In the genomic region with DNA sequence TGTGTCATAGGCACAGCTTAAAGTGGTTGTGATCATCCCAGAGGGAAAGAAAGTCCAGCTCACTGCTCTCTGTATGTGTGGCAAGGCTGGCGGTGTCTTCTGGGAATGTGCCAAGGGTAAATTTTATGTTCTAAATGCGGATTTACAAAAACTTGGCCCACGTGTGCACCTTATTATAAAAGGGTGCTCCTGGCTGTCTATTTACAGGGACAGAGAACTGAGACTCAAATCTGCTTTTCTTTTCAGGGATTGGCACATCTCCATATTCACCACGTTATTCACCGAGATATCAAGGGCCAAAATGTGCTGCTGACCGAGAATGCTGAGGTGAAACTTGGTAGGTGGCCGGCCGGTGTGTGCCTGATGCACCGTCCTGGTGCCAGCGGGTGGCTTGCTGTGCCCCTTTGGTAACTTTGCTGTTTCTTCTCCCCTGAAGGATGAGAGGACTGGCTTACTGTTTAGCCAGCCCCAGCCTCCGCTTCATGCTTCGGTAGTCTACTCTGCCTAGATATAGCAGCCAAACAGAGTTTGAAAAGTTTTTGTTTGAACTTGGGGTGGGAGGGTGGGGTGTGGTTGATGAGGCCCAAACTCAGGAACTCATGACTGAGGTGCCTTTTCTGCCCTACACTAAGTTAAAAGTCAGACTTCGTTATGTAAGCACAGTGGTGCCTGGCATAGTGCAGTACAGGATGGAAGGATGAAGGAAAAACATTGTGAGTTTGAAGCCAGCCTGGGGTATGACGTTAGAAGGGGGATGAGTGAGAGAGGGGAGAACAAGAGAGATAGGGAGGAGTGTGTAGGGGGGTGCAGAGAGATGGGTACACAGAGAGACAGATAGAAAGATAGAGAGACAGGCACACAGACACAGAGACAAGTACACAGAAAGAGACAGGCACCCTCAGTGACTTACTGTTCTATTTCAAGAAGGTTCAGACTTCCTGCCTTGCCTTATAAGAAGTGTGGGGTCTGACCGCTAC, we compare ENCODE assay signal across 16 mouse cellular contexts.
DNase-seq lines count a peak whose midpoint lies in the region; ATAC-seq and TF ChIP-seq lines count a peak whose summit lies in the region.
"Had no signal": no experiment of that assay in that cellular context is flagged by ENCODE, and none has a peak within 500 bp of the region (broad histone marks: within the 10 kb centered on the region; RNA-seq: fewer than 3 reads in every experiment).

No protein-coding gene starts in this region.

- H3K4me1 ChIP-seq in heart, adult 2 months (ENCODE audit: control insufficient read depth, insufficient read depth, low read length), result peaks cover 11% of the 10 kb centered on the region
- H3K4me1 ChIP-seq in heart, embryonic 11.5 days (ENCODE audit: control insufficient read depth, insufficient read depth, low read length), result no peaks in the 10 kb centered on the region; the same call in 1 of the 2 replicates
- H3K4me1 ChIP-seq in midbrain, embryonic 15.5 days, result peaks cover 10% of the 10 kb centered on the region; the same call in 1 of the 2 replicates
- H3K4me1 ChIP-seq in midbrain, embryonic 10.5 days, result 0 out of 2 replicates have a peak, but pooled peaks cover 4% of the 10 kb centered on the region
- H3K4me1 ChIP-seq in olfactory bulb, adult 2 months (ENCODE audit: control insufficient read depth, insufficient read depth, low read length), result peaks cover 16% of the 10 kb centered on the region
- H3K4me1 ChIP-seq: limb, embryonic 12.5 days had no signal

- H3K27ac ChIP-seq in heart, adult 2 months, result peak overlapping the region; percentile 64
- H3K27ac ChIP-seq in heart, embryonic 11.5 days (ENCODE audit: low read depth, low read length), result no peak overlapping the region
- H3K27ac ChIP-seq in midbrain, embryonic 15.5 days, result peak overlapping the region; percentile 38; the same call in 1 of the 2 replicates
- no peak overlapping the region for H3K27ac ChIP-seq in midbrain, embryonic 10.5 days (replicated peaks)
- peak overlapping the region; percentile 48 for H3K27ac ChIP-seq in olfactory bulb, adult 2 months (ENCODE audit: insufficient read depth, low read depth, low read length)
- H3K27ac ChIP-seq: limb, embryonic 12.5 days had no signal

- no peak overlapping the region for H3K4me3 ChIP-seq in heart, adult 2 months
- no peak overlapping the region for H3K4me3 ChIP-seq in heart, embryonic 11.5 days (ENCODE audit: low read depth, low read length)
- H3K4me3 ChIP-seq in midbrain, embryonic 15.5 days, result no peak overlapping the region
- no peak overlapping the region for H3K4me3 ChIP-seq in midbrain, embryonic 10.5 days
- H3K4me3 ChIP-seq in olfactory bulb, adult 2 months (ENCODE audit: insufficient read depth, low read depth, low read length), result no peak overlapping the region
- H3K4me3 ChIP-seq: heart, embryonic 12.5 days; limb, embryonic 12.5 days had no signal

- no peak for ATAC-seq in heart, embryonic 11.5 days (replicated peaks; ENCODE audit: insufficient number of reproducible peaks, low FRiP score, low TSS enrichment)
- ATAC-seq in midbrain, embryonic 15.5 days (replicated peaks), result no peak
- ATAC-seq in megakaryocyte, adult 5-6 weeks (ENCODE audit: poor library complexity, severe bottlenecking), result no peak
- ATAC-seq: intestine, embryonic 16.5 days had no signal

- DNase-seq in heart, adult 2 months, result no peak
- no peak for DNase-seq in midbrain, embryonic 10.5 days (ENCODE audit: low spot score)
- DNase-seq in kidney, adult 8-10 months, result peak; percentile 22 to 36
- DNase-seq in B cell, adult 2 months, result no peak
- DNase-seq: cerebellum, adult 8-10 months; embryo, embryonic 11 days; gastrocnemius, postnatal 14 days; lung, postnatal 4 days; thymus, postnatal 25 days had no signal

- WGBS in heart, adult 2 months, result 54% methylated on average over 15 of the region's 15 CpGs
- 89% methylated on average over 15 of the region's 15 CpGs for WGBS in heart, embryonic 11.5 days (ENCODE audit: insufficient replicate concordance)
- 76% methylated on average over 15 of the region's 15 CpGs for WGBS in midbrain, embryonic 15.5 days
- WGBS in midbrain, embryonic 10.5 days, result 95% methylated on average over 15 of the region's 15 CpGs
- 47% methylated on average over 15 of the region's 15 CpGs for WGBS in olfactory bulb, adult 2 months

- peaks cover 10% of the 10 kb centered on the region; the same call in 1 of the 2 replicates for H3K36me3 ChIP-seq in heart, adult 2 months (ENCODE audit: control insufficient read depth, insufficient read depth, low read length)
- H3K36me3 ChIP-seq in heart, embryonic 11.5 days (ENCODE audit: control insufficient read depth, insufficient read depth, low read length), result peaks cover 15% of the 10 kb centered on the region
- H3K36me3 ChIP-seq in midbrain, embryonic 15.5 days (replicated peaks), result peaks cover 17% of the 10 kb centered on the region
- H3K36me3 ChIP-seq in midbrain, embryonic 10.5 days, result peaks cover 100% of the 10 kb centered on the region

- TF ChIP-seq EP300 in heart, adult 2 months (IDR thresholded peaks at IDR 0.05; ENCODE audit: insufficient read depth, low read depth, low read length), result no peak

- 0 out of 2 replicates have a peak, but pooled peaks cover 3% of the 10 kb centered on the region for H3K79me2 ChIP-seq in heart, adult 2 months (replicated peaks; ENCODE audit: control insufficient read depth, insufficient read depth, low read length)

- H3K9ac ChIP-seq in heart, adult 2 months (ENCODE audit: low read depth, low read length), result no peak overlapping the region
- no peak overlapping the region for H3K9ac ChIP-seq in heart, embryonic 11.5 days (ENCODE audit: low read depth, low read length)
- no peak overlapping the region for H3K9ac ChIP-seq in midbrain, embryonic 15.5 days
- H3K9ac ChIP-seq: heart, embryonic 12.5 days; limb, embryonic 12.5 days had no signal

- H3K27me3 ChIP-seq in heart, adult 2 months (ENCODE audit: control insufficient read depth, insufficient read depth, low read length), result no peaks in the 10 kb centered on the region
- no peaks in the 10 kb centered on the region for H3K27me3 ChIP-seq in heart, embryonic 11.5 days (ENCODE audit: control insufficient read depth, insufficient read depth, low read length)
- H3K27me3 ChIP-seq in midbrain, embryonic 15.5 days (replicated peaks), result no peaks in the 10 kb centered on the region
- H3K27me3 ChIP-seq in midbrain, embryonic 10.5 days (ENCODE audit: low read depth, poor library complexity, severe bottlenecking), result no peaks in the 10 kb centered on the region
- H3K27me3 ChIP-seq: heart, embryonic 12.5 days; limb, embryonic 12.5 days had no signal

- no peak for TF ChIP-seq POLR2A in heart, adult 2 months (IDR thresholded peaks at IDR 0.05; ENCODE audit: insufficient read depth, low read depth, low read length)
- TF ChIP-seq POLR2A in olfactory bulb, adult 2 months (IDR thresholded peaks at IDR 0.05; ENCODE audit: insufficient read depth, low read depth, low read length), result no peak

- no peak overlapping the region for H3K4me2 ChIP-seq in heart, embryonic 11.5 days
- H3K4me2 ChIP-seq in midbrain, embryonic 15.5 days, result no peak overlapping the region
- H3K4me2 ChIP-seq: heart, embryonic 12.5 days; limb, embryonic 12.5 days had no signal

- intact Hi-C loops in heart, adult 2 months (cut with DNase I), result loop anchor here (5.0 kb wide), 1 partner anchor 38 kb away; no protein-coding TSS in a partner anchor

- no peak for TF ChIP-seq CTCF in heart, adult 2 months (IDR thresholded peaks at IDR 0.05)
- no peak for TF ChIP-seq CTCF in olfactory bulb, adult 2 months (IDR thresholded peaks at IDR 0.05; ENCODE audit: insufficient read depth, low read depth, low read length)

- H3K9me3 ChIP-seq in heart, embryonic 11.5 days (replicated peaks; ENCODE audit: control insufficient read depth, low read length), result no peaks in the 10 kb centered on the region
- no peaks in the 10 kb centered on the region for H3K9me3 ChIP-seq in midbrain, embryonic 15.5 days
- H3K9me3 ChIP-seq in midbrain, embryonic 10.5 days (replicated peaks), result no peaks in the 10 kb centered on the region
- H3K9me3 ChIP-seq: heart, embryonic 12.5 days; limb, embryonic 12.5 days had no signal

Comparison
In these comparisons a context has a peak if more than half of its experiments do, and no peak if none do; other contexts are left out.
1. H3K27ac ChIP-seq: peak in heart, adult 2 months (single experiment), midbrain, embryonic 15.5 days (single experiment) and olfactory bulb, adult 2 months (single experiment); none in heart, embryonic 11.5 days (single experiment) and midbrain, embryonic 10.5 days (single experiment).
2. DNase-seq: peak in kidney, adult 8-10 months (2 of 2); none in heart, adult 2 months (0 of 2), midbrain, embryonic 10.5 days (single experiment) and B cell, adult 2 months (0 of 2).